Mouse (Mus musculus): ENCODE measurements around the gene Acsl1.

- TF ChIP-seq POLR2A (IDR thresholded peaks at IDR 0.05; ENCODE audit: insufficient read depth, low read depth, low read length) (no peak), CTCF (IDR thresholded peaks at IDR 0.05; ENCODE audit: insufficient read depth, low read depth, low read length) (no peak)
Observed at GRCm38 (mm10) chr8:46520667-46521066, 49.8 kb downstream of the Acsl1 start.

Measured in olfactory bulb, adult 2 months (tissue).